Mouse (Mus musculus) bone marrow macrophage, adult 2 months (primary cell): ENCODE results near the gene Rab3gap2. TPM values are rescaled to one million over a fixed set of nuclear protein-coding genes. Genes with fewer than 3 reads are reported as not detected.
A peak's percentile ranks its signal among the peaks of the same experiment; 100 is the strongest.

Source experiments
- H3K27ac ChIP-seq: 2 replicates; pipeline ENCODE4 v1.5.1; 2012; ENCODE audit warnings: low read depth, low read length; ENCODE audit not compliant: insufficient read depth
- H3K4me1 ChIP-seq: 2 replicates; pipeline ENCODE4 v1.6.1; 2012; ENCODE audit warnings: low read length; ENCODE audit not compliant: control insufficient read depth, insufficient read depth
- H3K4me3 ChIP-seq: 2 replicates; pipeline ENCODE4 v1.5.1; 2012; ENCODE audit warnings: mild to moderate bottlenecking, low read length, moderate library complexity; ENCODE audit not compliant: insufficient read depth
- CTCF ChIP-seq: IDR thresholded peaks from 2 replicates; pipeline ENCODE4 v1.5.1; 2012; ENCODE audit warnings: low read depth, mild to moderate bottlenecking, low read length, moderate library complexity
- POLR2A ChIP-seq: IDR thresholded peaks from 2 replicates; pipeline ENCODE4 v1.6.1; 2012; ENCODE audit warnings: mild to moderate bottlenecking, low read depth, low read length, borderline replicate concordance
- polyA plus RNA-seq: library from polyadenylated mRNA; stranded (reverse); fragments of >200 nt; gene quantifications from 2 replicates; pipeline ENCODE4 v1.2.4, GENCODE M21; 2012; ENCODE audit not compliant: missing spikeins, insufficient read depth, insufficient read length

Gene Rab3gap2
- polyA plus RNA-seq, 1 experiment = 56.4 TPM

DNA sequence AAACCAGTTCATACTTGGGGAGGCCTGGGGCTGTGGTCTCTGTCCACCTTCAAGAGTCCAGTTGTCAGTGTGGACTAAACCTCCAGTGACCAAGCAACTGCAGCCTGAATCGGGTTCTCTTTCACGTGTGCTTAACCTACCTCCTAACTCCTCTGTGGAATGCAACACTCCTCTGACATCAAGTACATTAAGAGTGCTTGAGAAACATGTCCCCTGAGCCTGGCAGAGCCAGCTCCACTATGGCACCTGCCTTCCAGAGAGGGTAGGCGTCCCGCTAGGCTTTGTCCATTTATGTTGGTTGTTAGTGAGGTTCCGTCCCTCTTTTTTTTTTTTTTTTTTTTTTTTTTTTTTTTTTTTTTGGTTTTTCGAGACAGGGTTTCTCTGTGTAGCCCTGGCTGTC lies 23.0 kb downstream of the Rab3gap2 start:
- no peak overlapping the region for H3K4me3 ChIP-seq
- H3K4me1 ChIP-seq = peaks cover 55% of the 10 kb centered on the region
- H3K27ac ChIP-seq = no peak overlapping the region
- TF ChIP-seq CTCF = no peak

DNA sequence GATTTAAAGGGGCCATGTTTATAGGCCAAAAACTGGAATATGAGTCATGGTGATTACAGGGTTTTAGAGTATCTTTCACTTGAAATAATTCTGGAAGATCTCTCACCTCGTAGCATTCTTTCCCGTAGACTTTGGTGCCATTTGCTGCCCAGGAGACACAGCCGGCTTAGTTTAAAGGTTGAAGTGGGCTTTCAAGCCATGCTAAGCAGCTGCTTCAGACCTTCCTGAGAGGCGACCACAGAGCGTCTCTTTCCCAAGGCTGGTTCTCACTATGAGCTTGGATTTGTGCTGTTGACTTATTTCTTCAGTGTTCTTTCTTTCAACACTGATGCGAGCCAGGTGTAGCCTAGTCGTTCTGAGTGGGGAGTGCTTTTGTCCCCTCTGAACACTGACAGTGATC lies 23.8 kb downstream of the Rab3gap2 start:
- TF ChIP-seq POLR2A (no peak), CTCF (no peak)
- H3K27ac ChIP-seq = no peak overlapping the region
- peaks cover 47% of the 10 kb centered on the region for H3K4me1 ChIP-seq
- H3K4me3 ChIP-seq = no peak overlapping the region

DNA sequence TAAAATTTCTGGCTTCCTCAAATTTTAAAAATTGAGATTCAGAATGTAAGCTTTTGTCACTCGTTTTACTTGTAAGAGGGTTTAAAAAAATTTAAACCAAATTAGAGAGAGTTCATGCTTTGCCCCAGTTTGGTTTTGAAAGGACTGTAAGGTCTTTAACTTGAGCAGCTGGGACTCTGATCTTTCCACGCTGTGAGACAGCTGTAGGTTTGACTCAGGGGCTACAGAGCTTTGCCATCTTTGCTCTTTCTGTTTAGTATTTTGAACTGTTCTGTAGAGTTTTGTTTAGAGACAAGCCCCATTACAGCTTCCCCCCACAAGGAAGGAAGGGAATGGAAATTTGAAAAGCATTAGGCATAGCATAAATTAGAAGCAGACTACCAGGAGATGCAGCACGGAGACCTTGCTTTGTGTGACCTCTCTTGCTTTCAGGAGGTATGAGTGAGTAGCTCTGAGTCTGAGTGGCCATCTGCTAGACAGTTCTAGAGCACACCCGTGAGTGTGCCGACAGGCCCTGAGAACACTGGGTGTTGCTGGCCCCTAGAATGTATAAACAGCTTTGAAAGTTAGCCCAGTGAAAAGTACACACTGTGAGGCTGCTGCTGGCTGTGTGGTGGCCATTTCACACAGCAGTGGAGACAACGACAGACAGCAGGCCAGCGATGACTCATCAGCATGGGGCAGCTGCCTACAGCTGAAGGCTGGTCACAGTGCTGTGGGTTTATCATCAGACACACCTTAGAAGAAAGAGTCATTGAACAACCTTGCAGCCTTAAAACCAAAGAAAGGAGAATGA lies 25.7 kb downstream of the Rab3gap2 start:
- TF ChIP-seq POLR2A (no peak), CTCF (no peak)
- peak overlapping the region; percentile 78 for H3K27ac ChIP-seq
- H3K4me3 ChIP-seq = no peak overlapping the region
- peaks cover 37% of the 10 kb centered on the region for H3K4me1 ChIP-seq

DNA sequence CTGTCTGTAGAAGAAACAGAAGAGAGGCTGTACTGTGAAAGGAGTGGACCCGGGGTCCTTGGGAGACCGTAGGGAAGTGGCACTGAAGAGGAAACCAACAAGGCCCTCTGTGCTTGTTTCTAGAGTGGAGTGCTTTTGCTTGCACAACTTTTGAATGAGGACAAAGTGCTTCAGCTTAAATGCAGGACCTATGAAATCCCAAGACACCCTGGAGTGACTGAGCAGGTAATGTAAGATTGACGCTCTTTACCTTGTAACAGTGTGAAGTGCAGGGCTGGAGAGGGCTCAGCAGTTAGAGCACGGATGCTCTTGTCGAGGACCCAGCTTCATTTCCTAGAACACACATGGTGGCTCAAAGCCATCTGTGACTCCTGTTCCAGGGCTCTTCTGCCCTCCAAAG lies 31.9 kb downstream of the Rab3gap2 start:
- TF ChIP-seq CTCF (no peak), POLR2A (no peak)
- Histone ChIP-seq H3K27ac (no peak overlapping the region), H3K4me3 (no peak overlapping the region), H3K4me1 (peaks cover 16% of the 10 kb centered on the region)

DNA sequence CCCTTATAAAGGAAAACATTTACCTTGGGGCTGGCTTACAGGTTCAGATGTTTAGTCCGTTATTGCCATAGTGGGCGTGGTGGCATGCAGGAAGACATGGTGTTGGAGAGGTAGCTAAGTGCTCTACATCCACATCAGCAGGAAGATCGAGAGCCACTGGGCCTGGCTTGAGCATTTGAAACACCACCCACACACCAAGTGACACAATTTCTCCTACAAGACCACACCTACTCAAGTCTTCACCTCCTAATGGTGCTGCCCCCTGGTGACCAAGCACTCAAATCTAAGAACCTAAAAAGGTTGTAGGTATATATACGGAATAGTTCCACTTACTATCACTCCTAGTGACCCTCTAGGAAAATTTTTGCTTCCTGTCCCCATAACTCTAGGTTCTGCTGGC lies 32.6 kb downstream of the Rab3gap2 start:
- Histone ChIP-seq H3K4me3 (no peak overlapping the region), H3K27ac (no peak overlapping the region), H3K4me1 (peaks cover 11% of the 10 kb centered on the region)
- TF ChIP-seq POLR2A = no peak
- TF ChIP-seq CTCF = peak; percentile 22; the same call in 1 of the 2 replicates

DNA sequence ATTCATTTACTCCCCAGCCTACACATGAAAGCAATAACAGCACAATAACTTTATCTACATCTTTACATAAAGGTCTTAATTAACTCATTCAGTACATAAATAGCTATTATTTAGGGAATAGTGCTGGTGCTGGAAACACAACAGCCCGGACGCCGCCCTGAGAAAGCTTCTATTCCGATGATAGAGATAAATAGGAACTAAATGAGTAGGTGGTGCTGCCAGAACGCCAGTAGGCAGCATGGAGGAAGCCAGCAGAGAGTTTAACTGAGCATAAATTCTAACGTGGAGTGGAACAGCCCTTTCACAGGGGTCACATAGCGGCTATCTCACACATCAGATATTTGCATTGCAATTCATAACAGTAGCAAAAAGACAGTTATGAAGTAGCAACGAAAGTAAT lies 39.1 kb downstream of the Rab3gap2 start:
- TF ChIP-seq POLR2A (no peak), CTCF (no peak)

DNA sequence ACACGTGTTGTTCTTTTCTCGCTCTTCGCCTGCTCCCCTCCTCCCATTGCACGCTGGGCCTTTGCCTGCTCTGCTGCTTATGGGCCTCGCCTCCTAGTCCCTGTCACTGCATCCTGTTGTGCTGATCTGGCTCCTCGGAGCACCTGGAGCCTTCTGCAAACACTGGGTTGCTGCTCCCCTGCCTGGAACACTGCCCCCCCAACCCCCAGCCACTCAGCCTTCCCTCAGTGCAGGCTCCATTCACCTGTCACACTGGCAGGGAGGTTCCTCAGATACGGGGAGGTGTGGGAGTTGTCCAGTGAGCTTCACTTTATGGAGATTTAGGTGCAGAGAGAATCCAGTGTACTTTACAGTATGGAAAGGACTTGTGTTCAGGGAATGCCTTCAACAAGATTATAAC lies 41.5 kb downstream of the Rab3gap2 start:
- Histone ChIP-seq H3K4me1 (no peaks in the 10 kb centered on the region), H3K27ac (no peak overlapping the region), H3K4me3 (no peak overlapping the region)
- TF ChIP-seq CTCF (no peak), POLR2A (no peak)

More for the DNA sequence above, 39.1 kb downstream of the Rab3gap2 start:
- no peak overlapping the region for H3K27ac ChIP-seq
- H3K4me1 ChIP-seq = peaks cover 7% of the 10 kb centered on the region
- no peak overlapping the region for H3K4me3 ChIP-seq

DNA sequence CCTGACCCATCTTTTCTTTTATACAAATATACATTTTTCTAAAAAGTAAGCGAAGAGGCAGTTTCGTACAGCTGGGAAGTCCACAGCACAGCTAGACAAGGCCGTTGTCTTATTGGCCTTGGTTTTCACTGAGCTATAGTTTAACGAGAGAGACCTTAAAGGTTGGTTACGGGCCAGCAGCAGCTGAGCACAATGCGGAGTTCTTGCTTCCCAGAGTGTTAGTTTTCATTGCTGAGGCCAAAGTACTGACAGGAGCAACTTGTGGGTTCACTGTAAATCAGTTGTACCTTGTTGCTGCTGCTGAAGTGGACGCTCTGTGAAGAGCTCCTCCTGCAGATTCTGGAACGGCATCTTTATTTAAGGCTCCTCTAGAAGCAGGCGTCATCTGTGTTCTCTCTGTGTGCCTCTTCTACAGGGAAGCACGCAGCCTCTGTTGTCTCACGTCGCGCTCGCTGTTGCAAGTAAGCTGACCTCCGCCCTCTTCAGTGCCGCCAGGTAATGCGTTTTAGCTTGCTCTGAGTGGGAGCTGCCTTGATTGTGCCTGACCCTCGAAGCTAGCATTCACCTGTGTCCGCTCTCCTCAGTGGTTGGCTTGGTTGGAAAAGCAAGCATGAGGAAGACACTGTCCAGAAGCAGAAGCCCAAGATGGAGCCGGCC lies 43.6 kb downstream of the Rab3gap2 start:
- Histone ChIP-seq H3K27ac (no peak overlapping the region), H3K4me1 (no peaks in the 10 kb centered on the region), H3K4me3 (no peak overlapping the region)
- TF ChIP-seq CTCF (no peak), POLR2A (no peak)

DNA sequence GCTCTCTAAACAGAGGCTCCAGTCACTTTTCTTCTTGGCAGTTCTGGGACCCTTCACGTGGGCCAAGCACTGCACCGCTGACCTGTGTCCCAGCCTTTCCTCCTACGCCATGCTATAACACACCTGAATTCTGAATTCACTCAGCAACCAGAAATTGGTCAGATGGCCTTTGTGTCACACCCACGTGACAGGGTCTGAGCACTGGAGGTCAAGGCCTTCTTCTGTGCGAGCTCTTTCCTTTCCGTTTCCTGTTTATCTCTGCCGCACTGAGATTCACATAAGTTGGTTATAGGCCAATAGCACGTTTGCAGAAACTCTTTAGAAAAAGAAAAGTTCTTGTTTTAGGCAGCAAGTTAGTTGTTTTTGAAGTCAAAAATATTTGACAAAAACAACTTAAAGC lies 44.8 kb downstream of the Rab3gap2 start:
- no peaks in the 10 kb centered on the region for H3K4me1 ChIP-seq
- TF ChIP-seq POLR2A (no peak), CTCF (no peak)
- no peak overlapping the region for H3K27ac ChIP-seq
- H3K4me3 ChIP-seq = no peak overlapping the region

DNA sequence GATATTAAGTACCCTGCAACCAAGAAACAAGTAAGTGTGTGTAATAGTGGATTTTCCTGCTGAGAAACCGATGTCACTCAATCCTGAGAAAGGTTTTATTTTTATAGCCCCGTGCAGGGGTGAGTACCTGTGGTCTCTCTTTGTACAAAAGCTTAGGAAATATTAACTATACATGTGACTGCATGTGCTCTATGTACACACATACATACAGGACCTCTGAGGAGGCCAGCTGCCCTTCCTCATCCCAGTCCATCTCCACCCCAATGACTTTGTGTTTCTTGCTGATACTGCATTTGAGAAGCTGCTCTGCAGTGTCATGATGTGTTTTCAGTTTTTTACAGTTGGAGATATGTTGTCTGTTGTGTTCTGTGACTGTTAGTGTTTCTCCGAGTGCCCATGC lies 48.4 kb downstream of the Rab3gap2 start:
- no peak for TF ChIP-seq POLR2A
- H3K4me1 ChIP-seq = no peaks in the 10 kb centered on the region
- no peak overlapping the region for H3K27ac ChIP-seq
- no peak overlapping the region for H3K4me3 ChIP-seq
